Mouse (Mus musculus) spleen, embryonic (tissue): ENCODE results near the gene Inafm1.
"Not testable (repeated sequence)": the region's sequence is repeated elsewhere in the genome, so short reads cannot be mapped to it uniquely, and the experiment has no call there.

Source experiments
- CTCF ChIA-PET: fragments of 350-600 bp; sonication (Branson Sonifier 250); formaldehyde crosslinking; loops from one replicate; lab custom pipeline; 2022; lab: Charles Lee

Inafm1 gene

DNA sequence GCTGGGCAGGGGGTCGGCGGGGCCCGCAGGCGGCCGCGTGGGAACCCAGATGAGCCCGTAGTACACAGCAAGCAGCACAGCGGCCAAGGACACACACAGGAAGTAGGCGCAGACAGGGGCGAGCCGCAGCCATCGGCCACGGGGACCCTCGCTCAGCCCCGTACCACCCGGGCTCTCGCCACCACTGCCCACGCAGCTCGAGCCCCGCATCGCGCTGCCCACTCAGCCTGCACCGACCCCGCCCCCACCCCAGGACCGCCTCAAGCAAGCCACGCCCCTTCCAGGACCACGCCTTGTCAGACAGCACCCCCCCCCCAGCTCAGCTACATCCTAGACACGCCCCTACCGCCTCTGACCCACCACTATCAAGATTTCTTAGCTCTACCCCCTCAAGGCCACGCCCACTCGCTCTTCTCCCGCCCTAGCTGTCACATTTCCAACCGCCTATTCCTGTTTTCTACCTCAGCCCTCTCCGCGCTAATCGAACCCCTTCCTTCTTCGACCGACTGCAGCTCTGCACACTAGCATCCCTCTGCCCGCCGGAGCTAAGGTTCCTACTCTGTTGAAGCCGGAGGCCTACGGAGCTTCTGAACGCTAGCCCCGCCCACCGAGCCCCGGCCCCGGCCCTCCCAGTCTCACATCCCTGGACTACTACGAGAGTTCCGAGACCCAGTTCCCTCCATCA, at the start of gene Inafm1:
Gene Inafm1 (minus strand): TSS at position 537 of the 685 bp plus-strand sequence.
- CTCF ChIA-PET: interaction anchor here (0.5 to 2.0 kb wide), 3 partner anchors 11 to 26 kb away, joined by 3 to 9 read pairs (median 4); no protein-coding TSS in a partner anchor

DNA sequence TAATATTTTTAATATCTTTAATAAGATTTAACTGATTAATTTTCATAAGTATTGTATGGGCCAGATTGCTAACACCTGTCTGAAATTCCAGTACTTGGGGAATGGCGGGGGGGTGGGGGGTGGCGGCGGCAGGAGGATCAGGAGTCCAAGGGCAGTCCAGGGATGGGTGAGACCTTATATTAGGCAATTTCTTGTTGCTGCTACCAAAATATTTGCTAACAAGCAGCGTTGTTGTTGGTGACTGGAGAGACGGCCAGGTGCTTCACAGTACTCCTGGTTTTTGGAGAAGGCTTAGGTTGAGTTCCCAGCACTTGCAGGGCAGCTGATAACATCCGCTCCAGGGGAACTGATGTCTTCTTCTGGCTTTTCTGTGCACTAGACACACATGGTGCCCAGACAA, 47.1 kb upstream of the Inafm1 start:
- CTCF ChIA-PET: no interaction called here

DNA sequence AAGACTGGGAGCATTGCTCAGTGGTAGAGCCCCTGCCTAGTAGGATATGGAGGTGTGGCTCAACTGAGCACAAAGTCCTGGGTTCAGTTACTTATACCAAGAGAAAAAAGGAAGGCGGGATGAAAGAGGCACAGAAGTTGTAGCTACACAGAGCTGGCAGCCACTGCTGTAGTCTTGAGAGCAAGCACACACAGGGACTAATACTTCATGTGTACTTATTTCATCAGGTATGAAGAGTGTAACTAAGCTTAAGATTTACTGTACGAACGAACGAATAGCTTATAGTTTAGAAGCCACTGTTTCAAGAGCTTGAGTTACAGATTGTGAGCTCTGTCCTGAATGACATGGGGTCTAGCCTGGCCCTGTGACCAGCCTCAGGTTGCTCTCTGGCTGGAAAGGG, 45.8 kb upstream of the Inafm1 start:
- CTCF ChIA-PET: no interaction called here

DNA sequence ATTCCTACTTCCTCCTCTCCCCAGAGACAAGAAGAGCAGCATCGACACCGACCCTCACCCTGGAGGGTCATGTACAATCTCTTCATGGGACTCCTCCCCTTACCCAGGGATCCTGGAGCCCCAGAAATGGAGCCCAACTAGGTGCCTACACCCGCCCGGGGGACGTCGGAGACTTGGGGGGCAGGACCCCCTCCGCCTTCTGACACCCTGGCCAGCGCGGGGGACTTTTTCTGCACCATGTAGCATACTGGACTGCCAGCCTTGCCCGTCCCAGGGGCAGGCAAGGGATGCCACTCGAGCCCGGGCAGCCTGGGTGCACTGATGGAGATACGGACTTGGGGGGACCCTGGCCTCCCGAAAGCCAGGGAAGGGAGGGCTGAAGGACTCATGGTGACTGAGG, 43.7 kb upstream of the Inafm1 start:
- CTCF ChIA-PET: no interaction called here

DNA sequence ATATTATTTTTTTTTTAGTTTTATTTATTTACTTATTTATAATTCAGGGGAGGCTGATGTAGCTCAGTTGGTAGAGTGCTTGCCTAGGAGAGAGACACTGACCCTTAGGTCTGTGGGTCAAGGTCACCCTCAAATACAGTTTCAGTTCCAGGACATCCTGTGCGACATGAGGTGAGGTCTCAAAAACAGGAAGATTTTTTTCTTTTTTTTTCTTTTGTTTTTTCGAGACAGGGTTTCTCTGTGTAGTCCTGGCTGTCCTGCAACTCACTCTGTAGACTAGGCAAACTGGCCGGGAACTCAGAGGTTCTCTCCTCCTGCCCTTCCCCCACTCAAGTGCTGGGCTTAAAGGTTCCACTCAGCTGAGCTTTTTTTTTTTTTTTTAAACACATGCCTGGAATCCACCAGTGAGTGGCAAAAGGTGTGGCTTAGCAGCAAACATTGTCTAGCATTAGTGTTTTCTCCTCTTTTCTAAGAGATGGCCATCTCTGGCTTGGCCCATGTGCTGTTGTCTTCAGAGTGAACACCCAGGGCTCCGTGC, 41.9 kb upstream of the Inafm1 start:
- CTCF ChIA-PET: interaction anchor here (0.6 to 0.7 kb wide), 3 partner anchors 15 to 176 kb away, joined by 3 to 4 read pairs (median 3); no protein-coding TSS in a partner anchor

DNA sequence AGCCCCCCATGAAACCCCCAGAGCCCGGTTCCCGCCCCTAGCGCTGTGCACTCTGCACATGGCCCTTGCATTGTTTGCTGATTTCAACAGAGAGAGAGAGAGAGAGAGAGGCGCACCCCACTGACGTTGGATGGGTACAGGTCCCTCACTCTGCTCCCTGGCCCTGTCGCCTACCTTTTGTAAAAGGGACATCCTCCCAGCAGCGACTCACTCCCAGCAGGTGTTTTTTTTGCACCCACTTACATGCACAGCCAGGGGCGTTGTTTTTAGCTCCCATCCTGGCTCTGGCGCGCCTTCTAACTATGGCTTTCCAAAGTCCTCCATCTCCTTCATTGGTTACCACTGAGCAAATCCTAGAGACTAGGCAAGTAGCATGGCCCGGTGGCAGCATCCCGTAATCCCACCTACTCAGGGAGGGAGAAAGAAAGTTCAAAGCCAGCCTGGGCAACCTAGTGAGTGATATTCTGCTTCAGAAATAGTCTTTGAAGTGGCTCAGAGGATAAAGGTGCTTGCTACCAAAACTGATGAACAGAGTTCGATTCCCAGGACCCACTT, 40.9 kb upstream of the Inafm1 start:
- CTCF ChIA-PET: interaction anchor here (1.6 kb wide), 1 partner anchor 20 kb away, joined by 5 read pairs; no protein-coding TSS in a partner anchor

DNA sequence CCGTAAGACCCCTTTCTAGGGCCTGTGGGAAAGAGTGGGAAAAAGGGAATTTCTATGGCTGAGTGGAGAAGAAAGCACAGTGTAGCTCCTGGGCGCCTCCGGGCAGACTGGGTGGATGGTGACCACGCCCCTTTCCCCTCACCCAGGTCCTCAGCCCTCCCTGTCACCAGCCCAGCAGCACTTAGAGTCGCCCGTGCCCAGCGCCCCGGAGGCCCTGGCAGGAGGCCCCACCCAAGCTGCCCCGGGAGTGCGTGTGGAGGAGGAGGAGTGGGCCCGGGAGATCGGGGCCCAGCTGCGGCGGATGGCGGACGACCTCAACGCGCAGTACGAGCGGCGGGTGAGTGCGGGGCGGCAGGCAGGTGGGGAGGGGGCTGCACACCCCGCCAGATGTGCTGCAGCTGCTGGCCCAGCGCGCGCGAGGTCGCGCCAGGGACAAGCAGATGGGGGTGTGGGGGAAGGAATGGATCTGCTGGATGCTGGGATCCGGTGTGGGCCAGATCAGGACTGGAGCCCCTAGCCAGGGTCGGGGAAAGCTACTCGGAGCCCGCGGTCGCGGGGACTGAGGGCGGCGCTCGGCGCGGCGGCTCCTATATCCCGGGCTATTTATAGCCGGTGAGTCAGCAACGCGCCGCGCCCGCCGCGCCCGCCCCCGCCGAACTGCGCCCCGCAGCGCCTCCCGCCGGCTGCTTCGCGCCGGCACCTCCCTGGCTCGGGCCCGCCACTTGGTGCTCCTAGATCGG, 40.2 kb upstream of the Inafm1 start:
- CTCF ChIA-PET: interaction anchor here (1.0 to 1.6 kb wide), 2 partner anchors 14 to 19 kb away, joined by 3 to 5 read pairs; no protein-coding TSS in a partner anchor

DNA sequence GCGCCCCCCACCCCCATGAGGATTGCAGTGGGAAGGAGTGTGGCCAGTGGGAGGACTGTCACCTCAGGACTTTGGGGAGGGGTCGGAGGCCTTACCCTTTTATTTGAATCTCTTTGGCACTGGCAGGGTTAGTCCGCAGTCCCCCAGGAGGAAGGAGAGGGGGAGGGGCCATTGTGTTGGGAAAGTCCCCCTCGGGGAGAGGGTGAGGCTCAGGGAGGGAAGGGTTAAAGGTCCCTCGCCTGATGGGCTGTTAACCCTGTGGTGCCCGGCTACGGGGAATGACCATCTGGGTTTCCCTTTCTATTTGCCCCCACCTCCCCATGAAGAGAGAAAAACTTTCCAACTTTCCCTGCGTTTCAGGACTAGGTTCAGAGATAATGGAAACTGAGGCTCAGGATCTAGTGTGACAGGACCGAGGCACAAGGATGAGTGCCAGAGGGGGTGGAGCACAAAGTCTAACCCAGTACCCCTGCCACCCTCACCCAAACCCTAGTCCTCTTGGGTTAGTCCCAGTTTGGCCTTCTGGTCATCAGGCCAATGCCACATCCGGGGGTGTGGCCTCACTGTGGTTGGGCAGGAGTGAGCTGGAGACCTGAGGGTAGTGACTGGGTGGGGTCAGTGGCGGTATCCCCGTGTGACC, 39.4 kb upstream of the Inafm1 start:
- CTCF ChIA-PET: interaction anchor here (0.6 to 1.0 kb wide), 2 partner anchors 13 to 399 kb away, joined by 3 to 6 read pairs; no protein-coding TSS in a partner anchor

DNA sequence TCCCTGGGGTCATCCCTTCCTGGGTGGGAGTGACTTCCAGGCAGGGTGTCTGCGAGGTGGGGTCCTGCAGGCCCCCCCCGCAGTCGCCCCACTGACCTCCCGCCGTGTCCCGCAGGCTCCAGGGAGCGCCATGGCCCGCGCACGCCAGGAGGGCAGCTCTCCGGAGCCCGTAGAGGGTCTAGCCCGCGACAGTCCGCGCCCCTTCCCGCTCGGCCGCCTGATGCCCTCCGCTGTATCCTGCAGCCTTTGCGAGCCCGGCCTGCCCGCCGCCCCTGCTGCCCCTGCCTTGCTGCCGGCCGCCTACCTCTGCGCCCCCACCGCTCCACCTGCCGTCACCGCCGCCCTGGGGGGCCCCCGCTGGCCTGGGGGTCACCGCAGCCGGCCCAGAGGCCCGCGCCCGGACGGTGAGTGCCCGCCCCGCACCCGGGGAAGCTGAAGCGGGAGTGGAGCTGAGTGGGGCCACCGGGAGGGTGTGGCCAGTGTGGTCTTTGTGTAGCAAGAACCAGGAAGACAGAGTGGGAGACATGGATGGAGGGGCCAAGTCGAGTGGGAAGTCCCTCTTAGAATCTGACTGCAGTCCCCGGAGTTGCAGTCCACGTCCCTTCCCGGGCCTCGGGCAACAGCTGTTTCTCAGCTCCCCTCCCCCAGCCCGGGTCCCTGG, 38.7 kb upstream of the Inafm1 start:
- CTCF ChIA-PET: interaction anchor here (0.6 kb wide), 1 partner anchor 398 kb away, joined by 6 read pairs; no protein-coding TSS in a partner anchor

DNA sequence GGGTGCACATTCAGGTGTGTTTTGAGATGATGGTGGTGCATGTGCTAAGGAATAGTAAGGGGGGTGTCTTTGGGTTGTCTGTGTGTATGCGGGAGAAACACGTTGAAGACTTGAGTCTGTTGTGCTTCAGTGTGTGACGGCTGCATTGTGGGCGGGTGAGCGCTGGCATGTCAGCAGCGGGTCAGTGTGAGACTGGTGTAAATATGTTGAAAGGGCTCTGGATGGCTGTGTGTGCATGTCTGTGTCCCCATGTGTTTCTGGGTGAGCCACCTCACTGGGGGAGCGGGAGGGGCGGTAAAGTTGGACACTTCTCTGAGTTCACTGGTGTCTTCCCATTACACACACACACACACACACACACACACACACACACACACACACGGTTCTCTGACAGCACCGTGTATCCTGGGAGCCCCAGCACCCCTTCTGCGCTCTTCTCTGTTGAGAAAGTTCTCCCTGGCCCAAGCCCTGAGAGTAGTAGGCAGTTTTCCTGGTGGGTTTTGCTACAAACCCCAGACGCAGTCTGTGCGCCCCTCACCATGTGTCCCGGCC, 38.1 kb upstream of the Inafm1 start:
- CTCF ChIA-PET: interaction anchor here (0.6 to 0.8 kb wide), 6 partner anchors 12 to 306 kb away, joined by 3 to 7 read pairs (median 4); no protein-coding TSS in a partner anchor

DNA sequence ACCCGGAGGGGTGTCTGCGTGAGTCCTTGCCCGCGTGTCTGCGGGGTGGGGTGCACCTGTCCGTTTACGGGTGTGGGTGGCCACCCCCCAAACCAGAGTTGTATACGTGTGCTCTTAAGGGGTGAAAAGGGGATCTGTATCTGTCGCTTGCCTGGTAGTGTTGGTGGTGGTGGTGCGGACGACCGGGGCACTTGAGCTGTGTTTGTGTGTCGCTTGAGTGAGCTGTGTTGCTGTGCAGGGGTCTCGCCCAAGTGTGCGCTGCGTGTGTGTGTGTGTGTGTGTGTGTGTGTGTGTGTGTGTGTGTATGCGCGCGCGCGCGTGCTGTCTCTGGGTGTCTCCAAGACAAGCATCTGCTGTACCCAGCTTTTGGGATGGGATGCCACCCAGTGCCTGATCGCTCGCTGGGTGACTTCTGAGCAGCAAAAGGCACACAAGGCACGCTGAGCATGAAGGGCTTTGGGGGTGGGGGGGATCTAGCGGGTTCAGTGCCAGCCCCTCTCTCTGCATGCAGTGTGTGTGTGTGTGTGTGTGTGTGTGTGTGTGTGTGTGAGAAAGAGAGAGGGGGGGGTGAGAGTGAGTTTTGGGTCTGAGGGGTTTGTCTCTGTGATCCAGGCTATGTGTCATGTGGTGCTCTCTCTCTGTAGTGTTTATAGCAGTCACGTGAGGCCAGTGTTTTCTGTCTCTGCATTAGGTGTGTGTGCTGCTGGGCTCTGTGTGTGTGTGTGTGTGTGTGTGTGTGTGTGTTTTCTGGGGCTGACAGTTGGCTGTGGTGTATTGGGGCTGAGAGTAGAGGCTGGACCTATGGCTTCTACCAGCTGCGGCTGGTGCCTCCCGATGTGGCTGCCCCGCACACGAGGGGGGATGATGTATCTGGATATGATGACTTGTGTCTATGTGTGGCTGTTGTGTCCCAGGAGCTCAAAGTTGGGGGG, 37.4 kb upstream of the Inafm1 start:
- CTCF ChIA-PET: interaction anchor here (0.6 to 0.8 kb wide), 8 partner anchors 11 to 306 kb away, joined by 3 to 11 read pairs (median 4); no protein-coding TSS in a partner anchor

DNA sequence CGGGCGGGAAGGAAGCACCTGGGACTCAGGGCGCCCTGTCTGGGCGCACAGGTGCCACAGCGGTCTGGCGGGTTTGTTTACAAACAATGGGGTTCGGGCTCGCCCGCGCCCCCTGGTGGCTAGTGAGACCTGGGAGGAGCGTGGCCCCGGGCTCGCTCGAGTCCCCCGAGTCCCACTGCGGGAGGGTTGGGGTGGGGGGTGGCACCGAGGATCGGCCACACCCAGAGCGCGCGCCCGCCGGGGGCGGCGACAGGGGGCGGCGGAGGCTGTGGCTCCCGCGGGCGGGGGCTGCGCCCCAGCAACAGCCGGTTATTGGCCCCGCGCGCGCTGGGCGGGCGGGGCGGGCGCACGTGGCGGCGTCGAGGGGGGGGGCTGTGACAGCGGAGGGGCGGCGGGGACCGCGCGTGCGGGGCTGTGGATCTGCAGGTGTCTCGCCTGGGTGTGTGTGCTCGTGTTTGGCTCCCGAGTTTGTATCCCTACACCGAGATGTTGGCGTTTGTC, 36.7 kb upstream of the Inafm1 start:
- CTCF ChIA-PET: interaction anchor here (0.6 to 0.7 kb wide), 2 partner anchors 90 to 285 kb away, joined by 4 to 11 read pairs; no protein-coding TSS in a partner anchor

DNA sequence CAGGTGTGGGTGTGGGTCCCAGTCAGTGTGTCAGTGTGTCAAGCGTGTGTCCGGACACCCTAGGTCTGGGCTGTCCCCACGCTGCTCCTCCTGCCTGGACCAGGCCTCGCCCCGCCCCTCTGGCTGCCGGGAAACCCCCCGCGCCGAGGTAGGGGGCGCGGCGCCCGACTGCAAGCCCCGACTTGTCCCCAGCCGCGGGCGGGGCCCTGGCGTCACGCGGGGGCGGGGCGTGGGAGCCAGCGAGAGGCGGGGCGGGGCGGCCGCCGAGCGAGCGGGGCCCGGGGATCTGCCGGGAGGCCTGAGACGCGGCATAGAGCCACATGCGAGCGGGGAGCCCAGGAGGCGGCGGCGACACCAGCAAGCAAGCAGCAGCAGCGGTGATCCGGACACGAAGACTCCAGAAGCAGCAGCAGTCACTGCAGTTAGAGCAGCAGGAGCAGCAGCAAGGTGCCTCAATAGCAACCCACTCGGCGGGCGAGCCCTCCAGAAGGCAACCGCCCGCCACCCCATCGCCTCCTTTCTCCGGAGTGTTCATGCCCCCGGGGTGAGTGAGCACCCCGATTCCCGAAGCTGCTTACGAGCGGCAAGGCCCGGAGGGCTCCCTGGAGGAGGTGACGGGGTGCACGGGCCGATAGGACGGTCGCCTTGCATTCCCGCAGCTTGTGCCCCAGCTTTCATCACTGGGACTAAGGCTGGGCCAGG, 36.1 kb upstream of the Inafm1 start:
- CTCF ChIA-PET: no interaction called here

DNA sequence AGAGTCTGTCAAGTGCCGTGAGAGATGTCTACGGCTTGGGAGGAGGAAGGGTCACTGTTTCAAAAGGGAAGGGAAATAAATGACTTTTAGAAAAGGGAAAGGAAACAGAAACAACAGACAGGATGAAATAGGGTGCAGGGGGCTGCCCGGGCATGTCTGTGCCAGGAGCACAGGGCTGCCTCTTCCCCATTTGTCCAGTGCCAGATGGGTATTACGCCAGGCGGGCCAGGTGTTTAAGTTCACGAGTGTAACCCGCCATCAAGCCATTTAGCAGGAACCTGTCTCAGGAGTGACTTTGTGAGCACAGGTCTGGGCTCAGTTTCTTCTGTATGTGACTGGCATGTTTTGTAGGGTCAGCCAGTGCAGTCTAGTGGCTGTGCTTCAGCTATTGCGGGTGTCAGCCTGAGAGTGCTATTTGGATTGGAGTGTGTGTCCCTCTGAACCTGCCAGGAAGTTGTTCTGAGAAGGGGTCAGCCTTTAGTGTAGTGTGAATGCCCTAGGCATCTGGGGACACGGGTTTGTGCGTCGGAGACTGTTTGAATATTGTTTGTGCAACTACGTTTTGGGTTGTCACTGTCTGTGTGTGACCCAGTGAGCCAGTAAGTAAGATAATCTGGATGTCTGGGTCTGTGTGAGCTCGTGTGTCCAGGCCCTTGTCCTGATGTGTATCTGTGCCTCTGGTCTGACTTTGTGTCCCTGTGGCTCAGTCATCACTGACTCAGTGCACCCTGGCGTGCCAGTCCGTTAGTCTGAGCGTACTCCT, 35.3 kb upstream of the Inafm1 start:
- CTCF ChIA-PET: no interaction called here

DNA sequence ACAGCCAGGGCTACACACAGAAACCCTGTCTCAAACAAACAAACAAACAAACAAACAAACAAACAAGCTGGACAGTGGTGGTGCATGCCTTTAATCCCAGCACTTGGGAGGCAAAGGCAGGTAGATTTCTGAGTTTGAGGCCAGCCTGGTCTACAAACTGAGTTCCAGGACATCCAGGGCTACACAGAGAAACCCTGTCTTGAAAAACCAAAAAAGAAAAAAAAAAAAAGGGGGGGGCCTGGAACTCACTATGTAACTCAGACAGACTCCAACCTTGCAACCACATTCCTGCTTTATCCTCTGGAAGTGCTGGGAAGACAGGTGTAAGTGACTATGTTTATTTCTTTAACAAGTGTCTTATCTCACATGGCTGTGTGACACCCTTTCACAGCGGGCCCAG, 34.7 kb upstream of the Inafm1 start, which contains the start of gene Bbc3:
Gene Bbc3 (plus strand): TSS at position 301 of the 400 bp plus-strand sequence.
- CTCF ChIA-PET: not testable (repeated sequence)

DNA sequence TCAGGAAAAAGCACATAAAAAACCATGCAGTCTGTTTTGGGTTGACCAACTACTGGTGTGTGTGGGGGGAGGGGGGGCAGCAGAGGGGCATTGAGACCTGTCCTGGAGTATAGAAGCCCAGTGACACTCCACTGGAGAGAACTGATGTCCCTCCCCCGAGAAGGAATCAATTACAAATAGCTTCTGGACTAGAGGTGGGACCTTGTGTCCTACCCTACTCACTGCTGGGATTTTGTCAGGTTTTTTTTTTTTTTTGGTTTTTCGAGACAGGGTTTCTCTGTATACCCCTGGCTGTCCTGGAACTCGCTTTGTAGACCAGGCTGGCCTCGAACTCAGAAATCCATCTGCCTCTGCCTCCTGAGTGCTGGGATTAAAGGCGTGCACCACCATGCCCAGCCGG, 33.7 kb upstream of the Inafm1 start:
- CTCF ChIA-PET: interaction anchor here (0.5 to 0.7 kb wide), 3 partner anchors 10 to 77 kb away, joined by 3 to 9 read pairs (median 8); no protein-coding TSS in a partner anchor

DNA sequence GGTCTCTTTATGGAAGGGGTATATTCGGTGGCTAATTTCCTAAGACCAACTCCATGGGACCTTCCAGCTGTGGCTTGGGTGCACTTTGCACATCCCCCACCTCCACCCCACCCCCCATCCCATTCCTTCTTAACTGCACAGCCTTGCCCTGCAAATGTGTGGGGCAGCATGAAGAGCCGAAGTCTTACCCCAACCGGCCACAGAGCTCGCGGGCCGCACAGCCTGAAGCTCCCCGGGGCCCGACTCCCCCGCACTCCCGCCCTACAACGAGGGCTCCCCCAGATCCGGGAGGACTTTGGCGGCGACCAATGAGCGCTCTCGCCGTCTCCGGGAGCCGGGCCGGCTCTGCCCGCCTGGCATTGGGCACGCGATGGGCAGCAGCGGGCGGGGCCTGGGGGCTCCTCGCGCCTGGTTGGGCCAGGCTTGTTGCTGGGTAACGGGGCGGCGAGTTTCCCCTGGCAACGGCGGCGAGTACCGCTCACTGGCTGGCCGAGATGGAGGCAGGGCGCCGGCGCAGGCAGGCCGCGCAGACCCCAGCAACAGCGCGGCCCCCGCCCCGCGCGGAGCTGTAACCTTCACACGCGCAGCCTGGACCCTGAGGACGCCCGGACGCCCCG, 26.1 kb upstream of the Inafm1 start:
- CTCF ChIA-PET: interaction anchor here (0.6 to 1.0 kb wide), 3 partner anchors 12 to 26 kb away, joined by 3 to 4 read pairs (median 3); partner anchors contain the start of gene Inafm1
